Mouse (Mus musculus): ENCODE measurements around the gene Trappc13. TPM values are rescaled to one million over a fixed set of nuclear protein-coding genes. Genes with fewer than 3 reads are reported as not detected.
A peak's percentile ranks its signal among the peaks of the same experiment; 100 is the strongest.

Gene Trappc13
- total and polyA plus RNA-seq, 2 experiments from 2014 or later = 33.1 to 35.4 TPM

DNA sequence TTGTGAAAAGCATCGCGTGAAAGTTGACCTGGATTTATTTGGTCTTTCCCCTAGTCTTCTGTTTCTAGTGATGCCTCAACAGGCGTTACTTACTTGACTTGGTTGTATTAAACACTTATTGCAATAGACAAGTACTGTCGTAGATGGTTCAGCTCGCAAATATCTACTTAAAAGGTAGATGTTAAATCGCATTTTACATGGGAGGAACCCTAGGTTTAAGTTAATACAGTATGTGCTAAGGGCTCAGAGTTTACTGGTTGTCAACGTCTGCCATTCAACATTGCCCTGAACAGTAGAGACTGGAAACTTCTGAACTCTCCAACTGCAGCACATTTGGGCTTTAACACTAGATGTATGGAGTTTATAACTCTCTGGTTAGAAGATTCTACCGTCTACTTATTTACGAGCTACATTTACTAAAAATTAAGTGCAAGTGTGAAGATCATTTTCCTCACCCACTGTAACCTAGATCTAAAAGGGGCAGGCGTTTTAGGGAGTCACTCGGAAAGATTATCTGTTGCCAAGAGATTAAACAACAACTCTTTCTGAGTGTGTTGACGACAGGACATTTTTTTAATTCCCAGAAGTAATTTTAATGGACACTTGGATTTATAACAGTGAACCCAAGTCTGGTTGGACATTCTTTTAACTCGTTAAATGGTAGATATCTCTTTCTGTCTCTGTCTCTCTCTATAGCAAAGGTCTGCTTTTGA lies 1.1 kb upstream of the Trappc13 start:
- Histone ChIP-seq H3K27ac (ENCODE audit: low read depth) (peak overlapping the region; percentile 85), H3K9ac (replicated peaks; ENCODE audit: low read depth, low read length) (peak overlapping the region; percentile 83), H3K4me1 (ENCODE audit: control insufficient read depth, insufficient read depth) (peaks cover 14% of the 10 kb centered on the region), H3K36me3 (replicated peaks; ENCODE audit: control insufficient read depth, insufficient read depth, low read length) (peaks cover 19% of the 10 kb centered on the region; the same call in 1 of the 2 replicates), H3K9me3 (replicated peaks; ENCODE audit: control insufficient read depth, low read length) (no peaks in the 10 kb centered on the region), H3K4me3 (ENCODE audit: low read depth, low read length) (peak overlapping the region; percentile 98), H3K27me3 (ENCODE audit: control insufficient read depth, insufficient read depth, low read length) (no peaks in the 10 kb centered on the region), H3K4me2 (ENCODE audit: low read depth, low read length) (peak overlapping the region; percentile 69)
- no peak for TF ChIP-seq EP300 (IDR thresholded peaks at IDR 0.05; ENCODE audit: low read depth)
- TF ChIP-seq CTCF (IDR thresholded peaks at IDR 0.05; ENCODE audit: low read depth) = no peak
- no peak for ATAC-seq (ENCODE audit: insufficient read depth, low read depth)
- DNase-seq (ENCODE audit: low spot score) = peak; percentile 14
- WGBS = 8% methylated on average over 13 of the region's 13 CpGs

DNA sequence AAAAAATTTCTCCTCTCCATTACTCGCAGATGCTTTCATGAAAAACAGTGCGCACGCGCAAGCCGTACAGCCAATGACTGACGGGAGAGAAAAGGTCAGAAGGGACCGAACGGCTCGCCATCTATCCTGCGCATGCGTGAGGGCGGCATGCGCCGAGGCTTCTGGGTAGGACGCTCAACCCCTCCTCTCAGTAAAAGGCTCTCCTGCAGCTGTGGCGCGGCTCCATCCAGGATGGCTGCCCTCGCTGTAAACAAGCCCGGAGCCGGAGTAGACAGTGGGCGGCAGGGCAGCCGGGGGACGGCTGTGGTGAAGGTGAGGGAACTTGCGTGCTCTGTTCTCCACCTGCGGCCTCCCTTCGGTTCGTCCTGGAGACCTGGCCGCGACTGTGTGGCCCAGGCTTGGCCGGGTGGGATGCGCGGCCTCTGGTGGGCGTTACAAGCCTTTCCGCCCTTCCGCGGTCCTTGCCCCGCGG lies 417 bp upstream of the Trappc13 start, which contains the start of gene Trim23:
TSS of gene Trim23 (plus strand) at position 148 of the 472 bp plus-strand sequence.
- peak within 1 kb of the TSS; percentile 98 for H3K4me3 ChIP-seq (ENCODE audit: low read depth, low read length)
- H3K27me3 ChIP-seq (ENCODE audit: control insufficient read depth, insufficient read depth, low read length) = no peaks in the 10 kb centered on the region
- ATAC-seq (ENCODE audit: insufficient read depth, low read depth) (peak; percentile 100), DNase-seq (ENCODE audit: low spot score) (peak; percentile 99)
- H3K9me3 ChIP-seq (replicated peaks; ENCODE audit: control insufficient read depth, low read length) = no peaks in the 10 kb centered on the region
- peak within 1 kb of the TSS; percentile 87 for H3K27ac ChIP-seq (ENCODE audit: low read depth)
- H3K4me2 ChIP-seq (ENCODE audit: low read depth, low read length) = peak within 1 kb of the TSS; percentile 94
- peak; percentile 32 for TF ChIP-seq CTCF (IDR thresholded peaks at IDR 0.05; ENCODE audit: low read depth)
- no peak for TF ChIP-seq EP300 (IDR thresholded peaks at IDR 0.05; ENCODE audit: low read depth)
- H3K36me3 ChIP-seq (replicated peaks; ENCODE audit: control insufficient read depth, insufficient read depth, low read length) = peaks cover 19% of the 10 kb centered on the region; the same call in 1 of the 2 replicates
- under 1% methylated on average over 38 of the region's 38 CpGs for whole genome bisulfite sequencing
- peaks cover 14% of the 10 kb centered on the region for H3K4me1 ChIP-seq (ENCODE audit: control insufficient read depth, insufficient read depth)
- H3K9ac ChIP-seq (replicated peaks; ENCODE audit: low read depth, low read length) = peak within 1 kb of the TSS; percentile 88

DNA sequence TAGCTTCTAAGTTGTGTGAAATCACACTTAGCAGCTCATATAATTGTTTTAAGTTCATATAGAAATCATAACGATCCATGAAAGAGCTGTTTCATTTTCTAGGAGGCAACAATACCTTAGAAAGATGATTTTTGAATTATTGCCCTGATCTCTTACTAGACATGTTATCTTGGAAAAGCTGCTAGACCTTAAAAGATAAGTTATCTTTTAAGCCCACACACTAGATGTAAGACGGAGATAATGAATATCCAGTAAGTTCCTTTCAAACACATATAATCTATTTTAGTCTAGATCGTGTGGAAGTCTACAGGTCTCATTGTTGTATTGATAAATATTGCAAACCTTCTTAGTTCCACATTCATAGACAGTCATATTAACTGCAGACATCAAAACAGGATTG lies 1.4 kb downstream of the Trappc13 start:
- Histone ChIP-seq H3K9me3 (replicated peaks; ENCODE audit: control insufficient read depth, low read length) (no peaks in the 10 kb centered on the region), H3K27ac (ENCODE audit: low read depth) (no peak overlapping the region), H3K36me3 (replicated peaks; ENCODE audit: control insufficient read depth, insufficient read depth, low read length) (peaks cover 9% of the 10 kb centered on the region; the same call in 1 of the 2 replicates), H3K4me2 (ENCODE audit: low read depth, low read length) (peak overlapping the region; percentile 94), H3K4me1 (ENCODE audit: control insufficient read depth, insufficient read depth) (peaks cover 14% of the 10 kb centered on the region), H3K27me3 (ENCODE audit: control insufficient read depth, insufficient read depth, low read length) (no peaks in the 10 kb centered on the region), H3K4me3 (ENCODE audit: low read depth, low read length) (peak overlapping the region; percentile 98), H3K9ac (replicated peaks; ENCODE audit: low read depth, low read length) (no peak overlapping the region)
- no peak for TF ChIP-seq EP300 (IDR thresholded peaks at IDR 0.05; ENCODE audit: low read depth)
- no peak for TF ChIP-seq CTCF (IDR thresholded peaks at IDR 0.05; ENCODE audit: low read depth)
- WGBS = 53% methylated on average over 3 of the region's 3 CpGs
- ATAC-seq (ENCODE audit: insufficient read depth, low read depth) (no peak), DNase-seq (ENCODE audit: low spot score) (no peak)

DNA sequence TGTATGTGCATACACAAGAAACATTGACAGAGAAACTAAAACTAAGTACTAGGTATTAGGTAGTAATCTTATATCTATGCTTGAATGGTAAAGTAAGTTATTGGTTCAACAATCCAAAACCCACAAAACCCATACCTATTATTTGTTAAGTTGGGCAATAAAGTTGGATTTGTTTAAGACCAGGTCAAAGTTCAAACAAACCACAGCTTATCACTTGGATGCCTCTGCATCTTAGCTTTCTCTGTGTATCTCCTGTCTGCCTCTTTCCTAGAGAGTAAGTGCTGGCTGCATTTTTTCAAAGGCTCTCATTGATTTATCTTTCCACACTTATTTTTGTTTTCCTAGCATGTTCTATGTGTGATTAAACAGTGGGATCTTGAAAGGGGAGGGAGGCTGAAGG lies 5.8 kb downstream of the Trappc13 start:
- peaks cover 10% of the 10 kb centered on the region for H3K4me1 ChIP-seq (ENCODE audit: control insufficient read depth, insufficient read depth)
- H3K9me3 ChIP-seq (replicated peaks; ENCODE audit: control insufficient read depth, low read length) = no peaks in the 10 kb centered on the region
- peaks cover 15% of the 10 kb centered on the region for H3K36me3 ChIP-seq (replicated peaks; ENCODE audit: control insufficient read depth, insufficient read depth, low read length)
- no peak overlapping the region for H3K4me2 ChIP-seq (ENCODE audit: low read depth, low read length)
- TF ChIP-seq CTCF (IDR thresholded peaks at IDR 0.05; ENCODE audit: low read depth) (no peak), EP300 (IDR thresholded peaks at IDR 0.05; ENCODE audit: low read depth) (no peak)
- H3K9ac ChIP-seq (replicated peaks; ENCODE audit: low read depth, low read length) = no peak overlapping the region
- H3K4me3 ChIP-seq (ENCODE audit: low read depth, low read length) = no peak overlapping the region
- DNase-seq (ENCODE audit: low spot score) = no peak
- ATAC-seq (ENCODE audit: insufficient read depth, low read depth) = no peak
- H3K27ac ChIP-seq (ENCODE audit: low read depth) = no peak overlapping the region
- no peaks in the 10 kb centered on the region for H3K27me3 ChIP-seq (ENCODE audit: control insufficient read depth, insufficient read depth, low read length)

DNA sequence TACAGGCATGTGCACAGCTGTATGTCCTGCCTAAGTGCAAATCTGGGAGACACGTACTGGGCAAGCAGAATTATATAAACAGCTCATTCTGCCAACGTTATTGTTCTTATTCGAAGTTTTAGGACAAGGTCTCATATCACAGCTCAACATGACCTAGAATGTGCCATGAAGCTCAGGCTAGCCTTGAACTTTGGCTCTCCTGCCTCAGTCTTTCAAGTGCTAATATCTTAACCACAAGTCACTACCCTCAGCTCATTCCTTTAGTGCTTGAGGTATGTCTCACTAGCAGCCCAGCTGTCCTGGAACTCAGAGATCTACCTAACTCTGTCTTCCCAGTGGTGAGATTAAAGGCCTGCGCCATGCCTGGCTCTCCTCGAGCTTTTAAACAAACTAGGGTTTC lies 6.6 kb downstream of the Trappc13 start:
- Histone ChIP-seq H3K27me3 (ENCODE audit: control insufficient read depth, insufficient read depth, low read length) (no peaks in the 10 kb centered on the region), H3K4me3 (ENCODE audit: low read depth, low read length) (no peak overlapping the region), H3K27ac (ENCODE audit: low read depth) (no peak overlapping the region), H3K9ac (replicated peaks; ENCODE audit: low read depth, low read length) (no peak overlapping the region), H3K4me1 (ENCODE audit: control insufficient read depth, insufficient read depth) (peaks cover 4% of the 10 kb centered on the region; the same call in 1 of the 2 replicates), H3K4me2 (ENCODE audit: low read depth, low read length) (no peak overlapping the region), H3K36me3 (replicated peaks; ENCODE audit: control insufficient read depth, insufficient read depth, low read length) (peaks cover 23% of the 10 kb centered on the region), H3K9me3 (replicated peaks; ENCODE audit: control insufficient read depth, low read length) (no peaks in the 10 kb centered on the region)
- WGBS = 90% methylated on average over 5 of the region's 5 CpGs
- TF ChIP-seq CTCF (IDR thresholded peaks at IDR 0.05; ENCODE audit: low read depth) = no peak
- TF ChIP-seq EP300 (IDR thresholded peaks at IDR 0.05; ENCODE audit: low read depth) = no peak
- ATAC-seq (ENCODE audit: insufficient read depth, low read depth) (no peak), DNase-seq (ENCODE audit: low spot score) (no peak)

Data from heart, postnatal 0 days (tissue).